Mouse (Mus musculus): ENCODE measurements around the gene Gm19668.
"Not testable (repeated sequence)": the region's sequence is repeated elsewhere in the genome, so short reads cannot be mapped to it uniquely, and the experiment has no call there.

The Gm19668 gene

DNA sequence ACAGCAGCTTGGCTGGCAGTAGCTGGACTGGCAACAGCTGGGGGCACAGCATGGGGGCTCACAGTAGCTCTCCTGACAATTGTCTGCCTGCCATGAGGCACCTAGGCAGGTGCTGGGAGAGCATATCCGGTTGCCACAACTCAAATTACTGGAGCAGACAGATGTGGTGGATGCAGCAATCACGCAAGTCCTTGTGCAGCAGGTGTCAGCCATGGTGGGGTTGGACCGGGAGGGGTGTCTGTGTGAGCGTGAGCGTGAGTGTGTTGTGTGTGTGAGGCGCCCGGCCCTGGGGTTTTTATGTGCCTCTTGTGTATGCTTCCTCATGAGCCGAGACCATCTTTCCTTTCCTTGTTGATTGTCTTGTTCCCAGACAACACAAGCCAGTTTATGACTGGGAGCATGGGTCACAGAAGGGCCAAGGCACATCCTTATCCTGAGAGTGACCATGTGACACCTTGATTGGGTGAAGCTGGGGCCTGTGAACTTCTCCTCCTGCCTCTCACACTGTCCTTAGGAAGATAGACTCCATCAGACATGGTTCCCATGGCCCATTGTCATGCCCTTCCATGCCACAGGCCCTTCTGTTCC, at the start of gene Gm19668:
Gm19668 (minus strand) TSS at position 213 of the 588 bp plus-strand sequence.
- DNase-seq (ENCODE audit: low spot score) = no peak

DNA sequence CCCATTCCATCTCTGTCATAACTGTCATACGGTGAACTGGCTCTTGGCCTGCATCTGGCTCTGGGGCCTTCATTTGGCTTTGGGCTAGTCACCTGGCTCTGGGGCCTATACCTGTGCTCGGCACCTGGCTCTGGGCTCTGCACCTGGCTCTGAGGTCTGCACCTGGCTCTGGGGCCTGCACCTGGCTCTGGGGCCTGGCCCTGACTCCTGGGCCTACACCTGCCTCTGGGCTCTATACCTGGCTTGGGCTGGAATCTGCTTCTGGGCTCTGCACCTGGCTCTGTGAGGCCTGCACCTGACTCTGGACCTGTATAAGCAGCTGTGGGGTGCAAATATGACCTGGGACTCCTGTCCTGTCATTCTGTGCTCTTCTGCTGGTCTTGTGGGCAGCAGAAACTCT, 48.6 kb upstream of the Gm19668 start:
- no peak for DNase-seq (ENCODE audit: low spot score)

DNA sequence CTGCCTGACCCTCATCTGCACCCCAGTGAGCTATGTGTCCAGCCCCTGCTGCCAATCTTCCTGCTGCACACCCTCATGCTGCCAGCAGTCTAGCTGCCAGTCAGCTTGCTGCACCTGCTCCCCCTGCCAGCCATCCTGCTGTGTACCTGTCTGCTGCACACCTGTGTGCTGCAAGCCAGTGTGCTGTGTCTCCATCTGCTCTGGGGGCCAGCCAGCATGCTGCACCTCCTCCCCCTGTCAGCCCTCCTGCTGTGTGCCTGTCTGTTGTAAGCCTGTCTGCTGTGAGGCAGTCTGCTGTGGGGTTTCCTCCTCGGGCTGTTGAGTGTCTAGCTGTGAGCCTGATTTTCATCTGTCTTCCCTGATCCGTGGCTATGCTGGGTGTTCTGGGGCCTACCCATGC, 48.0 kb upstream of the Gm19668 start:
- DNase-seq (ENCODE audit: low spot score) = no peak

- DNase-seq (ENCODE audit: low spot score) = no peak
These were observed 47.6 kb upstream of the Gm19668 start, which contains the start of gene Gm36176 for GRCm38 (mm10) chr10:77846503-77846902. TSS of gene Gm36176 (plus strand) at chr10:77846803.

GRCm38 (mm10) chr10:77839006-77839405, 40.1 kb upstream of the Gm19668 start:
- peak; percentile 54 for DNase-seq (ENCODE audit: low spot score)

DNA sequence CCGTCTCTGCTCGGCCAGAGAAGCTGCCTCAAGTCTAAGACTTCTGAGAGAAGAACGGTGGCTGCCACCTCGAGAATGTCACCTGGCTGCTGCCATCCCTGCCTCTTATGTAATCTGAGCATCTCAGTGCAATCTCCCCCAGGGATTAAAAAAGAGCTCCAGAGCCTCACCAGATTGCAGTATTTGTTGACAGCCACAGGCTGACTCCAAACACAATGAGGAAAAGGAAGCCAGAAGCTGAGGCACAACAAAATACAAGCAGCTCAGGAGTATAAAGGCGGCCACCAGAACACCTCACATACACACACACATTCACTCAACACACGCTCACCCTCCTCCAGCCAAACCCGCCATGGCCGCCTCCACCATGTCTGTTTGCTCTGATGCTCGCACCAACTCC, 36.7 kb upstream of the Gm19668 start, which contains the start of gene Krtap10-10:
Krtap10-10 (plus strand) TSS at position 301 of the 400 bp plus-strand sequence.
- no peak for DNase-seq (ENCODE audit: low spot score)

DNA sequence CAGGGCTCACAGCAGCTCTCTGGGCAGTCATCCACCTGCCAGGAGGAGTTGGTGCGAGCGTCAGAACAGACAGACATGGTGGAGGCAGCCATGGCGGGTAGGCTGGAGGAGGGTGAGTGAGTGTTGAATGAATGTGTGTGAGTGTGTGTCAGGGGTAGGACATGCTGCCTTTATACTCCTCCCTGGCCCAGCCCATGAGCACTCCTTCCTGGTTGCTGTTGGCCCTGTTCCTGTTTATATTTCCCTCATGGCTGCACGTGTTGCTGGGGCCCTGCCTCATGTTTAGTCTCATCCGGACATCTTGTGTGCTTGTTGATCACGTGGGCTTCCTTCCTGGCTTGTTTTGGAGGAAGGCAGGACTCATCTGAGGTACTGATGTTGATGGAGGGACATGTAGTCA, 28.0 kb upstream of the Gm19668 start, which contains the start of gene Krtap10-4:
Krtap10-4 (minus strand) TSS at position 145 of the 400 bp plus-strand sequence.
- DNase-seq (ENCODE audit: low spot score) = no peak

GRCm38 (mm10) chr10:77819203-77819602, 20.3 kb upstream of the Gm19668 start:
- DNase-seq (ENCODE audit: low spot score) = no peak

DNA sequence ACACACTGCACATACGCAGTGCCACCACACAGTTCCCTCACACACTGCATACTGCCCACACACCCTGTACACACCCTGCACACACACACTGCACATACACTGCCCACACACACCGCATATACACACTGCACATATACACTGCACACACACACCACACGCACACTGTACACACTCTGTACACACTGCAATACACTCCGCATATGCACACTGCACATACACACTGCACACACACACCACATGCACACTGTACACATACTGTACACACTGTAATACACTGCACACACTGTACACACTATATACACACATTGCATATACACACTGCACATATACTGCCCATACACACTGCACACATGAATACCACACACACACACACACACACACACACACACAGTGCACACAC, 19.6 kb upstream of the Gm19668 start:
- no peak for DNase-seq (ENCODE audit: low spot score)

GRCm38 (mm10) chr10:77815514-77815913, 16.6 kb upstream of the Gm19668 start:
- DNase-seq (ENCODE audit: low spot score) = no peak

GRCm38 (mm10) chr10:77814382-77814781, 15.4 kb upstream of the Gm19668 start, which contains the start of gene Gm2696:
TSS of gene Gm2696 (plus strand) at chr10:77814682.
- no peak for DNase-seq (ENCODE audit: low spot score)

GRCm38 (mm10) chr10:77811743-77812142, 12.8 kb upstream of the Gm19668 start, which contains the start of gene Gm9507:
TSS of gene Gm9507 (minus strand) at chr10:77811843.
- DNase-seq (ENCODE audit: low spot score) = no peak

DNA sequence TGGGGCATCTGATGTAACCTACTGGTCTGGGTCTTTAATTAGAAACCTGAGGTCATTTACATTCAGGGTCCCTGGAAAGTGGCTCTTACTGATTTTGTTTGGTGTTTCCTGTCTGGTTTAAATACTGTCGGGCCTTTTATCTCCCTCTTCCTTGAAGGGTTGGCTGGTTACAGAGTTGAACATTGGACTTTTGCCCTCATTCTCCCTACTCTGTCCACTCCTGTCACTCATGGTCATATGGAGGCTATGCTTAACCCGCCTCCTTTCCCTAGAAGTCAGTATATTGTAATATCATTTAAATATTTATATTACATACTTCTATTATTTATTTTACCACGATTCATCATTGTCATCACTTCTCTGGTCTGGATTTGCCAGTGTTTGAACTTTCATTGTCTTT, 5.2 kb upstream of the Gm19668 start:
- DNase-seq (ENCODE audit: low spot score) = no peak

DNA sequence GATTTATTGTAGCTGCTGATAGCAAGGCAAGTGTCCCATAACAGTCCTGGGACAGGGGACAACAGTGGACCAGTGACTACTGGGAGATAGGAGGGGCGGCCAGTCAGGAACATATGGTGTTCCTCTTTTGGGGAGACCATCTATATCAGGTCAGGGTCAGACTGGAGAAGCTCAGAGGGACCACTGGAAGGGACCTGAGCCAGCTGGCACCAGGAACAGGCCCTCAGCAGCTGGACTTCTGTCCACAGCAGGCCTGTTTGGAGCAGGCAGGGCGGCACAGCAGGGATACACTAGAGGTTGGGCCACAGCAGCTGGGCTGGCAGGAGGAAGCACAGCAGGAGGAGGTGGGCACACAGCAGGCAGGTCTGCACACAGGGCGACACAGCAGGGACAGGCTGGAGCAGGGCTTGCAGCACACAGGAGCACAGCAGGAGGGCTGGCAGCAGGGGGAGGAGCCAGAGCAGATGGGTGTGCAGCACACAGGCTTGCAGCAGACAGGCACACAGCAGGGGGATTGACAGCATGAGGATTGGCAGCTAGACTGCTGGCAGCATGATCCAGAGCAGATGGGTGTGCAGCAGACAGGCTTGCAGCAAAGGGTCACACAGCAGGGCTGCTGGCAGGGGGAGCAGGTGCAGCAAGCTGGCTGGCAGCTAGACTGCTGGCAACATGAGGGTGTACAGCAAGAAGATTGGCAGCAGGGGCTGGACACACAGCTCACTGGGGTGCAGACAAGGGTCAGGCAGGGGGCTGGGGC, 591 bp downstream of the Gm19668 start:
- DNase-seq (ENCODE audit: low spot score) = not testable (repeated sequence)

GRCm38 (mm10) chr10:77797677-77798076, 1.3 kb downstream of the Gm19668 start:
- DNase-seq (ENCODE audit: low spot score) = no peak

DNA sequence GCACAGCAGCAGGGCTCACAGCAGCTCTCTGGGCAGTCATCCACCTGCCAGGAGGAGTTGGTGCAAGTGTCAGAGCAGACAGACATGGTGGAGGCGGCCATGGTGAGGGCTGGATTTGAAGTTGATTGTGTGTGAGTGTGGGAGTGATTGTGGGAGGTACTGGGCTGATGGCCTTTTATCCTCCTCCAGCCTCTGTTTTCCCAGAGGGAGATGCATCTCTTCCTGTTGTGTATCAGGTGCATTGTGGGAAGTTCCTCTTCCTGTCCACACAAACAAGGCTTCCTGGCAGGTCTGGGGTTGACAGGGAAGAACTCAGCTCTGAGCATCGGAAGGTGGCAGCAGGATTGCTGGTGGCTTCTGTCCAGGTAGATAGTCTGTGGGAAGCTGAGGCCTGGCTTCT, 4.0 kb downstream of the Gm19668 start, which contains the start of gene Gm9639:
Gm9639 (minus strand) TSS at position 101 of the 400 bp plus-strand sequence.
- DNase-seq (ENCODE audit: low spot score) = no peak

- DNase-seq (ENCODE audit: low spot score) = no peak
These were observed 10.3 kb downstream of the Gm19668 start for GRCm38 (mm10) chr10:77788621-77789020.

- not testable (repeated sequence) for DNase-seq (ENCODE audit: low spot score)
These were observed 11.1 kb downstream of the Gm19668 start, which contains the start of gene Gm7137 for GRCm38 (mm10) chr10:77787876-77788275. TSS of gene Gm7137 (minus strand) at chr10:77788200.

DNA sequence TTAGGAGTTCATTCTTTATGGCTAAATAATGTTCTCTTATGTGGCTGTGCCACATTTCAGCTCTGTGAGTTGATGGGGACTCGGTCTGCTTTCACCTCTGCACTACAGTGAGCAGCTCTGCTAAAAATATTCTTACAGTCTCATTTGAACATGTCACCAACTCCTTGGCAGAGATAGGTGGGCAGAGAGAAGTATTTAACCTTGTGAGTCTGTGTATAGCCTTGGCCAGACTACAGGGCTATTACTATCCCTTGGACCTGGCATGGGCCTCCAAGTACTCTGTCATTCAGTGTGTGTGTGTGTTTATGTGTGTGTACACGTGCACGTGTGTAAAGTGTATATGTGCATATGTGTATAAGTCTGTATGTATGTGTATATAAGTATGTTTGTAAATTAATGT, 15.5 kb downstream of the Gm19668 start:
- DNase-seq (ENCODE audit: low spot score) = not testable (repeated sequence)

GRCm38 (mm10) chr10:77782442-77782841, 16.5 kb downstream of the Gm19668 start, which contains the start of gene Gm3250:
TSS of gene Gm3250 (minus strand) at chr10:77782542.
- not testable (repeated sequence) for DNase-seq (ENCODE audit: low spot score)

DNA sequence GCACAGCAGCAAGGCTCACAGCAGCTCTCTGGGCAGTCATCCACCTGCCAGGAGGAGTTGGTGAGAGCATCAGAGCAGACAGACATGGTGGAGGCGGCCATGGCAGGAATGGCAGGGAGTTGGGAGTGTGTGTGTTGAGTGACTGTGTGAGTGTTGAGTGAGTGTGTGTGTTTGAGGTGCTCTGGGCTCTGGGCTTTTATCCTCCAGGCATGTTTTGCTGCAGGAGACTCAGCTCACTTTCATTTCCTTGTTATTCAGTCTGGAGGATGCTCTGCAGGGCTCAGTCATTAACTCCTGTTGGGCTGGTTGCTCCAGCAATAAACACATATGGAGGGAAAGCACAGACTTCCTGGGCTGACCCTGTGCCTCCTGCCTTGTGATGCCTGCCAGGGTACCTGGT, 22.1 kb downstream of the Gm19668 start, which contains the start of gene Gm7138:
Gm7138 (minus strand) TSS at position 101 of the 400 bp plus-strand sequence.
- not testable (repeated sequence) for DNase-seq (ENCODE audit: low spot score)

DNA sequence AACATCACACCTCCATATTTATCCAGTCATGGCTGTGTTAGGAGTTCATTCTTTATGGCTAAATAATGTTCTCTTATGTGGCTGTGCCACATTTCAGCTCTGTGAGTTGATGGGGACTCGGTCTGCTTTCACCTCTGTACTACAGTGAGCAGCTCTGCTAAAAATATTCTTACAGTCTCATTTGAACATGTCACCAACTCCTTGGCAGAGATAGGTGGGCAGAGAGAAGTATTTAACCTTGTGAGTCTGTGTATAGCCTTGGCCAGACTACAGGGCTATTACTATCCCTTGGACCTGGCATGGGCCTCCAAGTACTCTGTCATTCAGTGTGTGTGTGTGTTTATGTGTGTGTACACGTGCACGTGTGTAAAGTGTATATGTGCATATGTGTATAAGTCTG, 26.8 kb downstream of the Gm19668 start:
- not testable (repeated sequence) for DNase-seq (ENCODE audit: low spot score)

- not testable (repeated sequence) for DNase-seq (ENCODE audit: low spot score)
These were observed 27.7 kb downstream of the Gm19668 start, which contains the start of gene Gm3238 for GRCm38 (mm10) chr10:77771225-77771624. TSS of gene Gm3238 (minus strand) at chr10:77771325.

Data from ovary, adult 18-20 months (tissue).